Mouse (Mus musculus): ENCODE results near the gene Map3k12. TPM values are rescaled to one million over a fixed set of nuclear protein-coding genes. Genes with fewer than 3 reads are reported as not detected.
A peak's percentile ranks its signal among the peaks of the same experiment; 100 is the strongest.

Map3k12 gene
- polyA plus RNA-seq (2012; rRNA removed), result 0.77 and 1.3 TPM in 2 replicates
- 0.78 and 1.1 TPM in 2 replicates for polyA plus RNA-seq (2014; fragmentation: Nextera tagmentation; extraction: Ambion mirVana)

GRCm38 (mm10) chr15:102516728-102517404, at the start of gene Map3k12:
TSS of gene Map3k12 (minus strand) at chr15:102517064.
- Histone ChIP-seq H3K27ac (peak within 1 kb of the TSS; percentile 75), H3K36me3 (replicated peaks; ENCODE audit: control insufficient read depth, insufficient read depth, low read depth) (no peaks in the 10 kb centered on the region), H3K9me3 (ENCODE audit: control insufficient read depth, low read length) (no peaks in the 10 kb centered on the region), H3K4me1 (replicated peaks; ENCODE audit: control insufficient read depth in 2 of 2, insufficient read depth in 2 of 2, low read length in 1 of 2) (peaks cover 11 to 13% of the 10 kb centered on the region in 2 experiments), H3K27me3 (ENCODE audit: control insufficient read depth, insufficient read depth, low read length) (peaks cover 3% of the 10 kb centered on the region), H3K4me2 (ENCODE audit: low read depth) (peak within 1 kb of the TSS; percentile 100), H3K9ac (replicated peaks) (peak within 1 kb of the TSS; percentile 70), H3K4me3 (ENCODE audit: insufficient read depth in 1 of 2, low read depth in 2 of 2, low read length in 2 of 2) (peak within 1 kb of the TSS; percentile 72 to 79)
- TF ChIP-seq CTCF (IDR thresholded peaks at IDR 0.05; ENCODE audit: low read depth), result peak; percentile 43
- TF ChIP-seq EP300 (IDR thresholded peaks at IDR 0.05; ENCODE audit: low read depth), result no peak
- peak in 2 of 3 experiments; percentile 32 to 44 for DNase-seq (ENCODE audit: low read depth in 3 of 3, low spot score in 3 of 3)
- no peak for ATAC-seq (ENCODE audit: insufficient read depth)
- under 1% methylated on average over 43 of the region's 43 CpGs for WGBS (ENCODE audit: insufficient replicate concordance)

DNA sequence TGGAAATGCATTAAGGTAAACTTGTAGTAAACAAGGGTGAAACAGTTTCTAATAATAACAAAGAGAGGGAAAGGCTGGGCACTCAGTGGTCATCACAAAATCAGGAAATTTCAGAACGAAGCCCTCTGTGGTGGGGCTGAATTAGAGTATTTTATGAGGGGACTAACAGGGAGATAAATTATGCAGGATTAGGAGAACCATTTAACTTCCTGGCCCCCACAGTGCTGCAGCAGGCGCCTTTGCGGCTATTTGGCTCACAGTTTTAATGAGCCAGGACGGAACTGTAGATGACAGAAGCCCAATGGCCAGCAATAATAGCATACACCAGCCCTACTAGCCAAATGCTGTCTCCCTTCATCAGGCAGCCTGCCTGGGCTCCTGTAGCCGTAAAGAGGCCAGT, 46.8 kb upstream of the Map3k12 start:
- H3K4me3 ChIP-seq (ENCODE audit: insufficient read depth in 1 of 2, low read depth in 2 of 2, low read length in 2 of 2), result no peak overlapping the region
- H3K9me3 ChIP-seq (ENCODE audit: control insufficient read depth, low read length), result no peaks in the 10 kb centered on the region
- TF ChIP-seq EP300 (IDR thresholded peaks at IDR 0.05; ENCODE audit: low read depth) (no peak), CTCF (IDR thresholded peaks at IDR 0.05; ENCODE audit: low read depth) (no peak)
- H3K27ac ChIP-seq, result no peak overlapping the region
- H3K36me3 ChIP-seq (replicated peaks; ENCODE audit: control insufficient read depth, insufficient read depth, low read depth), result no peaks in the 10 kb centered on the region
- no peaks in the 10 kb centered on the region for H3K4me1 ChIP-seq (replicated peaks; ENCODE audit: control insufficient read depth in 2 of 2, insufficient read depth in 2 of 2, low read length in 1 of 2)
- no peak overlapping the region for H3K4me2 ChIP-seq (ENCODE audit: low read depth)
- H3K27me3 ChIP-seq (ENCODE audit: control insufficient read depth, insufficient read depth, low read length), result no peaks in the 10 kb centered on the region
- 78% methylated on average over 5 of the region's 5 CpGs for whole genome bisulfite sequencing (ENCODE audit: insufficient replicate concordance)
- no peak overlapping the region for H3K9ac ChIP-seq (replicated peaks)
- no peak for ATAC-seq (ENCODE audit: insufficient read depth)
- no peak for DNase-seq (ENCODE audit: low read depth in 3 of 3, low spot score in 3 of 3)

GRCm38 (mm10) chr15:102563061-102563460, 46.2 kb upstream of the Map3k12 start:
- Histone ChIP-seq H3K9ac (replicated peaks) (no peak overlapping the region), H3K4me3 (ENCODE audit: insufficient read depth in 1 of 2, low read depth in 2 of 2, low read length in 2 of 2) (no peak overlapping the region), H3K27me3 (ENCODE audit: control insufficient read depth, insufficient read depth, low read length) (no peaks in the 10 kb centered on the region), H3K36me3 (replicated peaks; ENCODE audit: control insufficient read depth, insufficient read depth, low read depth) (no peaks in the 10 kb centered on the region), H3K9me3 (ENCODE audit: control insufficient read depth, low read length) (no peaks in the 10 kb centered on the region), H3K4me1 (replicated peaks; ENCODE audit: control insufficient read depth in 2 of 2, insufficient read depth in 2 of 2, low read length in 1 of 2) (no peaks in the 10 kb centered on the region), H3K4me2 (ENCODE audit: low read depth) (no peak overlapping the region), H3K27ac (no peak overlapping the region)
- WGBS (ENCODE audit: insufficient replicate concordance), result 75% methylated on average over 3 of the region's 3 CpGs
- TF ChIP-seq CTCF (IDR thresholded peaks at IDR 0.05; ENCODE audit: low read depth), result no peak
- no peak for TF ChIP-seq EP300 (IDR thresholded peaks at IDR 0.05; ENCODE audit: low read depth)
- no peak for DNase-seq (ENCODE audit: low read depth in 3 of 3, low spot score in 3 of 3)
- no peak for ATAC-seq (ENCODE audit: insufficient read depth)

DNA sequence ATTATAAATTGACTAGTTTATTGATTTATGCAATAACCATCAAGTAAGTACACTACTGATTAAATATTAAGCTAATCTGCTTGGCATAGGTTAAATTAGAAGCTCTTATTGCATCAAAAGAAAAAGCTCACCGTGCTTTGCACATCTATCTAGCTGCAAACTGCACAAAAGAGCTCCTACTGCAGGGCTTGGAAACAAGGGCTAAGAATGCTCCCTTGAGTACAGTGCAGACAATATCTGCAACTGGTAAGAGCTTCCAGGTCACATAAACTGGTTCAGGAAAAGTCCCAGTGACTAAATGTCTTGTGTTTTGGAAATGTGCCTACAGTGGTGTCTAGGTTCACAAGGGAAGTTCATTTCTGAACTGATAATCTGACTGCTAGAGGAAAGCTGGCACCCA, 45.6 kb upstream of the Map3k12 start:
- 79% methylated on average over 1 of the region's 1 CpGs for WGBS (ENCODE audit: insufficient replicate concordance)
- TF ChIP-seq EP300 (IDR thresholded peaks at IDR 0.05; ENCODE audit: low read depth) (no peak), CTCF (IDR thresholded peaks at IDR 0.05; ENCODE audit: low read depth) (no peak)
- Histone ChIP-seq H3K4me1 (replicated peaks; ENCODE audit: control insufficient read depth in 2 of 2, insufficient read depth in 2 of 2, low read length in 1 of 2) (no peaks in the 10 kb centered on the region), H3K27ac (no peak overlapping the region), H3K9ac (replicated peaks) (no peak overlapping the region), H3K4me3 (ENCODE audit: insufficient read depth in 1 of 2, low read depth in 2 of 2, low read length in 2 of 2) (no peak overlapping the region), H3K27me3 (ENCODE audit: control insufficient read depth, insufficient read depth, low read length) (no peaks in the 10 kb centered on the region), H3K36me3 (replicated peaks; ENCODE audit: control insufficient read depth, insufficient read depth, low read depth) (no peaks in the 10 kb centered on the region), H3K4me2 (ENCODE audit: low read depth) (no peak overlapping the region), H3K9me3 (ENCODE audit: control insufficient read depth, low read length) (no peaks in the 10 kb centered on the region)
- ATAC-seq (ENCODE audit: insufficient read depth) (no peak), DNase-seq (ENCODE audit: low read depth in 3 of 3, low spot score in 3 of 3) (no peak)

GRCm38 (mm10) chr15:102557580-102557979, 40.7 kb upstream of the Map3k12 start:
- H3K27me3 ChIP-seq (ENCODE audit: control insufficient read depth, insufficient read depth, low read length), result no peaks in the 10 kb centered on the region
- no peak overlapping the region for H3K4me3 ChIP-seq (ENCODE audit: insufficient read depth in 1 of 2, low read depth in 2 of 2, low read length in 2 of 2)
- no peak for DNase-seq (ENCODE audit: low read depth in 3 of 3, low spot score in 3 of 3)
- no peaks in the 10 kb centered on the region for H3K9me3 ChIP-seq (ENCODE audit: control insufficient read depth, low read length)
- H3K4me1 ChIP-seq (replicated peaks; ENCODE audit: control insufficient read depth in 2 of 2, insufficient read depth in 2 of 2, low read length in 1 of 2), result no peaks in the 10 kb centered on the region
- TF ChIP-seq CTCF (IDR thresholded peaks at IDR 0.05; ENCODE audit: low read depth), result no peak
- no peak for TF ChIP-seq EP300 (IDR thresholded peaks at IDR 0.05; ENCODE audit: low read depth)
- peaks cover 8% of the 10 kb centered on the region for H3K36me3 ChIP-seq (replicated peaks; ENCODE audit: control insufficient read depth, insufficient read depth, low read depth)
- ATAC-seq (ENCODE audit: insufficient read depth), result no peak
- H3K27ac ChIP-seq, result no peak overlapping the region
- H3K4me2 ChIP-seq (ENCODE audit: low read depth), result no peak overlapping the region
- no peak overlapping the region for H3K9ac ChIP-seq (replicated peaks)

Measured in liver, embryonic 14.5 days (tissue).